Mouse (Mus musculus): ENCODE measurements around the gene Keap1. TPM values are rescaled to one million over a fixed set of nuclear protein-coding genes. Genes with fewer than 3 reads are reported as not detected.
"Not testable (repeated sequence)": the region's sequence is repeated elsewhere in the genome, so short reads cannot be mapped to it uniquely, and the experiment has no call there.

Gene Keap1
- total RNA-seq, 2 experiments from 2014 or later: 58.3 to 61.5 TPM

DNA sequence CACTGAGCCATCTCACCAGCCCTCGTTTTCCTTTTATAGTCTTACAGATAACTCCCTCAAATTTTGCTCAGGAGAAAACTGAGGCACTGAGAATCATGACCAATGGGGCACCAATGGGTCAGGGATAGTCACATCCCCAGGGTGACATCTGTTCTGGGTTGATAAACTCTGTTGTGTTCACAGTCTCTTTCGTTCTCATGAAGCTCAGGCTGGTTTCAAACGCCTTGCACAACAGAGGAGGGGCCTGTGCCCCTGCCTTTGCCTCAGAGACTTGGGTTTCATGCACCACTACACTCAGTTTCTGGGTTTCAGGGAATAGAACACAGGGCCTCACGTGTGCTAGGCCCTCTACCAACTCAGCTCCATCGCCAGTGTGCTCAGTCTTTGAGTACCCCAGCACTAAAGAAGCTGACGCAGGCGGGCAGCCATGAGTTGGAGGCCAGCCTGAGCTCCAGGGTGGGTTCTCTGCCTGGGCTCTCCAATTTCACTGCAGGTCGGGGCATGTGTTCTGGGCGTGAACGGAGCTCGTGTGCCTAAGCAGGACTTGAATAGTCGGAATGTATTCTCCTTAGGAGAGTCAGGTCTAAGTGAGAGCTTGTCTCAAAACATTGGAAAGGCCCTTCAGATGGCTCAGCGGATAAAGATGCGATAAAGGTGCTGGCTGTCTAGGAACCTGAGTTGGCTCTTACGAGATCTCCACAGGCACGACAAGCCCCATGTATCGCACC is 25.3 kb upstream of the Keap1 start:
- DNase-seq (ENCODE audit: low spot score in 2 of 2): no peak

- DNase-seq (ENCODE audit: low spot score in 2 of 2): no peak
These were observed 22.7 kb upstream of the Keap1 start for GRCm38 (mm10) chr9:21261831-21262230.

GRCm38 (mm10) chr9:21260491-21261040 is 21.4 kb upstream of the Keap1 start:
- DNase-seq (ENCODE audit: low spot score in 2 of 2): no peak

GRCm38 (mm10) chr9:21256349-21256748 is 17.2 kb upstream of the Keap1 start:
- not testable (repeated sequence) for DNase-seq (ENCODE audit: low spot score in 2 of 2)

- no peak for DNase-seq (ENCODE audit: low spot score in 2 of 2)
These were observed 15.5 kb upstream of the Keap1 start for GRCm38 (mm10) chr9:21254690-21255089.

- no peak for DNase-seq (ENCODE audit: low spot score in 2 of 2)
These were observed 12.1 kb upstream of the Keap1 start for GRCm38 (mm10) chr9:21251116-21251735.

GRCm38 (mm10) chr9:21250509-21250908 is 11.3 kb upstream of the Keap1 start:
- DNase-seq (ENCODE audit: low spot score in 2 of 2): no peak

GRCm38 (mm10) chr9:21249629-21250508 is 10.7 kb upstream of the Keap1 start:
- no peak for DNase-seq (ENCODE audit: low spot score in 2 of 2)

- peak in 1 of 2 experiments; percentile 61 for DNase-seq (ENCODE audit: low spot score in 2 of 2)
These were observed 9.2 kb upstream of the Keap1 start, which contains the start of gene S1pr5 for GRCm38 (mm10) chr9:21248326-21248725. Gene S1pr5, minus strand, starts transcription at chr9:21248443.

- no peak for DNase-seq (ENCODE audit: low spot score in 2 of 2)
These were observed 7.2 kb upstream of the Keap1 start for GRCm38 (mm10) chr9:21246342-21246741.

GRCm38 (mm10) chr9:21245113-21245487 is 5.9 kb upstream of the Keap1 start:
- DNase-seq (ENCODE audit: low spot score in 2 of 2): no peak

GRCm38 (mm10) chr9:21244428-21245112 is 5.4 kb upstream of the Keap1 start:
- peak in 1 of 2 experiments; percentile 46 for DNase-seq (ENCODE audit: low spot score in 2 of 2)

DNA sequence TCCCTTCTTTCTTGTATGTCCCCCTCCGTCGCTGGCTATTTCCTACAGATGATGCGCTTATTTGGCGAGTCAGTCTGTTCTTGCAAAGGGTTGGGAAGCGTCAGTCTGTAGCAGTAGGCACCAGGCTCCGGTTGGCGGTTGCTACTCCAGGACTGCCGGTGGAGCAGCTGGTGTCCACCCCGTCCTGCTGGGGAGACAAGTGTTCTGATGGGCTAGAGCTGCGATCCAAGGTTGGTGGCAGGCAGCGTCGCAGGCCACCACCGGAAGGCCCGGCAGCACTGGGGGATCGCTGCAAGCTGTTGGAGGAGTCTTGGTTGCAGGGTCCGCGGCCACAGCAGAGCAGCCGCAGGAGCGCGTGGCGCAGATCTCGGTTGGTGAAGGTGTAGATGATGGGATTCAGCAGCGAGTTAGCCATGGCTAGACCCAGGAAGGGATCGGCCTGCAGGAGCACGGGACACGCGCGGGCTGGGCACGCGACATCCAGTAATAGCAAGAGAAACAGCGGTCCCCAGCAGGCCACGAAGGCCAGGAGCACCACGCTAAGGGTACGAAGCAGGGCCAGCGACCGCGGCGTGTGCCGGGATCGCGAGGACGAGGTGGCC is 4.8 kb upstream of the Keap1 start:
- DNase-seq (ENCODE audit: low spot score in 2 of 2): peak in 1 of 2 experiments; percentile 30

DNA sequence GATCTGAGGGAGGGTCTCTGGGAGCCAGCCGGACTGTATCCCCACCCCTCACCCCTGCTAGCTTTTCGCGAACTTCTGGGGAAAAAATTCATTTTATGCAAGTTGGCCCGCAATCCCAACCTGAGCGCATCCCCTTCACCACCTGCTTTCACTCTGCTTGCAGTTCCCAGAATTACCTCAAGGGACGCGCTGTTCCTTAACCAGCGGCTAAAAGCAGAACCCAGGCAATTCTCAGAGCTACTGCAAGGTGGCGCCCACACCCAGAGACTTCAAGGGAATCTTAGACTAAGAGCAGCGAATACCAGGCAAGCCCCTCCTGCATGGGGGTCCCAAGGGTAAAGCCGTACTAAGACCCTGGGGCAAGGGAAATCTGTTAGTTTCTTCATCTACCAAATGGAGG is 2.2 kb upstream of the Keap1 start:
- peak; percentile 65 to 91 for DNase-seq (ENCODE audit: low spot score in 2 of 2)

GRCm38 (mm10) chr9:21239465-21239848 is 296 bp upstream of the Keap1 start:
- no peak for DNase-seq (ENCODE audit: low spot score in 2 of 2)

DNA sequence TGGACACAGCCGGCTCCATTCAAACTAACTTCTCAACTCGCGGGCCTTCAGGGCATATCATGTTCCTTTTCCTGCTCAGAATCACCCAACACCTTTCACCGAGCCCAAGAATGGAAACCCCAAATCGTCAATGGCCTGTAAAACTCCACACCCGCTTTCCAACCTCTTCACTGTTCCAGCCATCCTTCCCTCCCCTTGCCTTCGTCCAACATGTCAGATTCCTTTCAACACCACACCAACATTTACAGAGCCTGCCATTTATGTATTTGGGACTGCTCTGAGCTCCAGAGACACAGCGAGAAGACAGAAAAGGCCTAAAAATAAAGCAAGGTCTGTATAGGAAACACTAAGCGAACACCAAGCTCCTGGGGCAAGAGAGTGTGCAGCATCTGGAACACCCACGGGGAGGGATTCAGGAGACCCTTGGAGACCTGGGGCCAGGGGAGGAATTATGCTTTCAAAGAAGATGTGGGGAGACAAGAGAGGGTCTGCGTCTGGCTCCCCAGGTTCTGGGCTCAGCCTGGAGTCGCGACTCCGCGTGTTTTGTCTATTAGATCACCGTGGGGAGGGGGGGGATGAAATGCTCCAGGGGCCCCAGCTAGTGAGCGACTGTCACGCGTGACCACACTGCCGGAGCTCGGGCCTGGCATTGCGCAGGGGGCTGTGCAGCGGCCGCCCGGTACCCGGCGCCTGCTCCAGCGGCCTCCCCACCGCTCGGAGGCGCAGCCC is 993 bp downstream of the Keap1 start:
- DNase-seq (ENCODE audit: low spot score in 2 of 2): no peak

GRCm38 (mm10) chr9:21237368-21238003 is 1.7 kb downstream of the Keap1 start:
- peak in 1 of 2 experiments; percentile 46 for DNase-seq (ENCODE audit: low spot score in 2 of 2)

DNA sequence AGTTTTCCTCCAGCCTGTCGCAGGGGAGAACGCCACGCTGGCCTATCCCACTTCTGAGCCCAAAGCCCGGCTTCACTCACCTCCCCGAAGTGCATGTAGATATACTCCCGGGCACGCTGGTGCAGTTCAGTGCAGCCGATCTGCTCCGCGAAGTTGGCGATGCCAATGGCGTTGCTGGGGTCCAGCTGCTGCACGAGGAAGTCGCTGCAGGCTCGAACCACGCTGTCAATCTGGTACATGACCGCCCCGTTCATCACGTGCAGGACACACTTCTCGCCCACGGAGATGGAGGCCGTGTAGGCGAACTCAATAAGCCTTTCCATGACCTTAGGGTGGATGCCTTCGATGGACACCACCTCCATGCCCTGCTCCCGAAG is 2.2 kb downstream of the Keap1 start:
- peak in 1 of 2 experiments; percentile 30 for DNase-seq (ENCODE audit: low spot score in 2 of 2)

GRCm38 (mm10) chr9:21235341-21235740 is 3.8 kb downstream of the Keap1 start:
- DNase-seq (ENCODE audit: low spot score in 2 of 2): no peak

All from layer of hippocampus, adult 18-20 months (tissue).